Mouse (Mus musculus): Measurements from ENCODE around the gene Cryzl1.

Cryzl1 gene

DNA sequence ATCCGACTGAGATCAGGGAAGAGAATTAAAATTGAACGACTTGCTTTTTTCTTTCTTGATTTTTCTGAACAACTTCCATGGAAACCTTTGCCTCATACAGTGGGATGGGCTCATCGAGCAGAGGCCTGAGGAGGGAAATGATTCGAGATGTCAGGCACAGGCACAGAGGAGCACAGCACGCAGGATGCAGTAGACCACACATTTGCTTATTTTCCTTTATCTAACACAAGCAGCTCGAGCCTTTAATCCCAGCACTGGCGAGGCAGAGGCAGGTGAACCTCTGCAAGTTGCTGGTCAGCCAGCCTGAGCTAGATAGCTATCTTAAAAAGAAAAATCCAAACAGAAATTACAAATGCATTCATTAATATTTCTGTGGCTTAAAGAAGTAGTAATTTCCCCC lies 39.0 kb downstream of the Cryzl1 start:
- in situ Hi-C loops (cut with MboI, MseI): loop anchor here in 1 of 2 experiments (10.0 kb wide), 1 partner anchor 1425 kb away; no protein-coding TSS in a partner anchor

DNA sequence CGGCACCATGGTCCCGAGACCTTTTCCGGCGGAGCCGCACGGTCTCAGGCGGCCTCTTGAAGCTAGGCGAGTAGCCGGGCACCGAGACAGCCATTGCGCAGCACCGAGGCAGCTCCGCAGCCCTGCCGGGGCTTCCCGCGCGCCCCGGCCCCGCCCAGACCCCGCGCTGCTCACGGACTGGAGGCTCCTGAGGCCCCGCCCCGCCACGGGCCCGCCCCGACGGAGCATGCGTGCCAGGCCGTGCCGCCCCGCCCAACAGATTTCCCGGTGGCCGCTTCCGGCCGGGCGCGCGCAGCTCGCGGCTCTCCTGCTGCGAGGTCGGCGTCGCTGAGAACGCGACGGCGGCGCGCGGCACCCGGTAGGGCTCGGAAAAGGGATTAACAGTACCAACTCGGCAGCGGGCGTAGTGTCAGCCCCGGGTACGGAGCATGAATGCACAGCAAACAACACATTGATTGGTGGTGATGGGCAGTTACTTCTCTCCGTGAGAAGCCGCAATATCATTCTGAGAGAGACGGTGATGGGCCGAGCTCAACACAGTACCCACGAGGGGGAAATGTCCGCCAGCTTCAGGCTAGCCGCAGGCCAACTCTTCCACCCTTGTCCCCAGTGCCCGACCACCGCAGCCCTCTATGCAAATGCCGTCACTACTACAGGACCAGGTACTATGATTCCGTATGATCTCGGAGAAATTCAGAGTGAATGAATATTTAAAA lies 40.0 kb downstream of the Cryzl1 start, which contains the start of gene Donson:
Gene Donson (minus strand): TSS at position 152 of the 716 bp plus-strand sequence.
- in situ Hi-C loops (cut with MboI, MseI): loop anchor here in 1 of 2 experiments (10.0 kb wide), 1 partner anchor 1424 kb away; no protein-coding TSS in a partner anchor

DNA sequence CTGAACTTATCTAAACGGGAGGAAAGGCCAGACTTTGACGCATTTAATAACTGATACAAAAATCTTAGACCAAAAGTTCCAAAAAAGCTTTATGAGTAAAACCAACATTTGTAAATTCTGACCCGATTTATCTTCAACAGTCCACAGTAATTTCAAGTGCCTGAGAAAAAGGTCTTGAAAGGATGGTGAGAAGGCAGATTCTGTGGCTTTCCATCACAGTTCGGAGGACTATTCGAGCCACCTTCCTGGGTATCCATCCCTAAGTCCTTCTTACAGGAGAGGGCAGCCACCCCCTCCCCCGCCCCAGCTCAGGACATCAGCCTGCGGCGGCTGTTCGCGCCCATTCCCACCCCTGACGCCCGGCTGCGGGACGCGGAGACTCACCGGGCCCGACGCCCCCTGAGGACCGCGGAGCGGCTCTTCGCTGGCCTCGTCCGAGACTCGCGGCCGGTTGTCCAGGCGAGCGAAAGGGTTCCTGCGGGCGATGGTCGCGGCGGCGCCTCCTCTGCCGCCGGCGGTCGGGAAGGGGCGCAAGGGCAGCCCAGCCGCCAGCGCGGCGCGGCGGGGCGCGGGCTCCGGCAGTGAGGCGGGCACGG lies 40.7 kb downstream of the Cryzl1 start:
- in situ Hi-C loops (cut with MboI, MseI): loop anchor here in 1 of 2 experiments (10.0 kb wide), 1 partner anchor 1423 kb away; no protein-coding TSS in a partner anchor

DNA sequence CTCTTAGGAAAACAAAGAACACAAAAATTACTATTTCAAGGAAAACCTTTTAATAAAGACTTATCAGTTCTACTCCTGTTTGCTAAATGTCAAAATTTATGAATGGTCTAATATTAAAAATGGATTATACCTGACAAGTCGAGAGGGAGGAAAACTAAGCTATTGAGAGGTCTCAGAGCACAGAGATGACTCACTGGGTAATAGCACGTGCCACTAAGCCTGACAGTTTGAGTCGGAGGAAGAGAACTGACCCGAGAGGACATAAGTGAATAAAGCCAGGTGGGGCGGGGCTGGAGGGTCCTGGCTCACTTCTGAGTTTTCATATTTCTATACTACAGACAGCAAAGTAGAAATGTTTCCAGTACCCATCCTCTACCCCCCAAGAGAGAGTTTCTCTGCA lies 42.4 kb downstream of the Cryzl1 start:
- in situ Hi-C loops (cut with MboI, MseI): loop anchor here in 1 of 2 experiments (10.0 kb wide), 1 partner anchor 1422 kb away; no protein-coding TSS in a partner anchor

DNA sequence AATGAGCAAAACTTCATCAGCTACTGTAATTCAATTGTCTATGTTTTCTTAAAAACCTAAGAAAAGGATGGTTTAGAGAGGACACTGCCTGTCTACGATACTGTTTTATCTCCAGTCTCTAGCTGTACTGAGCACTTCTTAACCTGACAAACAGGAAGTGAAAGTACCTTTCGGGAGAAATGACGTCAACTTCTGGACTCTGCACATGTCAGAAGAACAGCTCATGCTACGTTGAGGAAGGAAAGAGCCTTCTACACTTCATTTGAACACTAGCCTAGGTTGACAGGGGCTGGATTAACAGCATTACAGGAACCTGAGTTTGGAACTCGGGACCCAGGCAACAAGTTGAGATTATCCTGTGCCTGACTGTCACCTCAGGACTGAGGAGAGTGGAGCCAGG lies 43.2 kb downstream of the Cryzl1 start:
- in situ Hi-C loops (cut with MboI, MseI): loop anchor here in 1 of 2 experiments (10.0 kb wide), 1 partner anchor 1421 kb away; no protein-coding TSS in a partner anchor

DNA sequence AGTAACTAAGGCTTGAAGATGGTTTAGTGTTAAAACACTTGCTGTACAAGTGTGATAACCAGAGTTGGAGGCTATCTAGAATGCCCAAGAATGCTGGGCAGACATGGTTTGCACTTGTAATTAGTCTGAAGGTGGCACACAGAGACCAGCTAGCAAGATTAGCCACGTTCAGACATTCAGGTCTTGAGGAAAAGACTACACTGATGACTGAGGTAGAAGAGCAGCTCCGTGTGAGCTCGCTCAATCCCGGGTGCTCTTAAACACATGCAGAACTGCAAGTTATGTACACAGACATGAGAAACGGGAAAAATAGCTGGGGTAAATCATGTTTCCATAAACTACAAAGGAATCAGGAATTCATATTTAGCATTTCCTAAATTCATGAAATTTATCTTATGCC lies 48.1 kb downstream of the Cryzl1 start:
- in situ Hi-C loops (cut with MboI, MseI): loop anchor here in 1 of 2 experiments (10.0 kb wide), 1 partner anchor 1416 kb away; no protein-coding TSS in a partner anchor

DNA sequence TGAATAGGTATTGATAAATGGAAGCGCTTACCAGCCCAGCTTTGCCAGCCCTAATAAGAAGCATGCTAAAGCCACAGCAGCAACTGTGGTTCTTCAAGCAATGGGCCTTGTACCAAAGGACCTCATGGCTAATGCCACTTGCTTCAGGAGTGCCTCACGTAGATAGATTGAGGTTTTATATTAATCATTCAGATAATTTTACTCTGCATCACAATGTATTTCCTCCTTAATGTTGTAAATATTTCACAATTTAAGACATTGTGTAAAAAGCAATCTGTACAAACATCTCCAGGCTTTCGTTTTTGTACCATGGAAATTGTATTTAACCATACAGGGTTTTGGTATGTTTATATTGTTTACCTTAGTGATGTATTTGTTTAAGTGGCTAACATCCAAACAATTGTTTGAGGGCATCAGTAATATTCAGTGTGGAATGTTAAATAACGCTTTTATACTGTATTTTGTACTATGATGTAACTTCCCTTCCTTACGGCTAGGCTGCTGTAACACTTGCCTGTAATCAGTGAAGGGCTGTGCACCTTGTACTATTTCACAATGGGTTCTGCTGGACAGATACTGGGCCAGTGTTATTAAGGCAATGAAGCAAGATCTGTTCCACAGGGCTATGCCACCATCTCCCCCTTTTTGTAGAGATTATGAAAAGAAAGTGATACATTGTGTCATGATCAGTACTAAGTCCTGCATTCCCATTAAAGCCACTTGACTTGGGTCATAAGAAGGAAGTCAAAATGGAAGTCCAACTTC lies 50.4 kb downstream of the Cryzl1 start:
- in situ Hi-C loops (cut with MboI, MseI): no loop called here

DNA sequence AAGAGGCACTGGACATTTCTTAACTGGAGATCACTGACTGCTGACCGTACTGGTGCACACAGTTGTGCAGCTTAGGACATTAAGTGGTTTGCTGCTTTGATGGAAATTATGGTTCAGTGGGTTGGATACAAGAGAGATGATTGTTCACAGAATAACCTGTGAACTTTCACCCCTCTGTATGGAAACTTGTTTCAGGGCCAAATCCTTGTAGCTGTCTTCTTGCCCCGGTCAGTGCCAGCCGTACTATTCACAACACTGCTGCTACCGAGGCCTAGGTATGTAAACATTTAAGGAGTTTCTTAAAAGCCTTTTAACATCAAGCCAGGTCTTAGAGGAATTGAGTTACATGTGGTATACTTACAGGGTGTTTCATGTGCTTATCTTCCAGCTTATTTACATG lies 54.3 kb downstream of the Cryzl1 start:
- in situ Hi-C loops (cut with MboI, MseI): loop anchor here (5.0 to 25.0 kb wide), 3 partner anchors 37 to 1138 kb away; no protein-coding TSS in a partner anchor

DNA sequence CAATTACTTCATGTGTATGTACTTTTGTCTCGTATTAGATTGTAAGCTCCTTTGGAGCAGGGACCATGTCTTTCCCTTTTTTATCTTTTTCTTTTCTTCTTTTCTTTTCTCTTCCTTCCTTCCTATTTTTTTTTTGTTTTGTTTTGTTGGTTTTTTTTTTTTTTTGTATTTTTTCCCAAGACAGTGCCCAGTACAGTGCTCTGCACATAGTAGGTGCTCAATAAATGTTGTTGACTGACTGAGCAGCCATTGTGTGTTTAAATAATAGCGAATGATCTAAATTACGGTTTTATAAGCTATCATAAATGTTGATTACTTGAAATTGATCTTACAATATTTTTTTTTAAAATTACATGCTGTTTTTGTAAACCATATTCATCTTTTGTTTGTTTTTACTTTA lies 65.0 kb downstream of the Cryzl1 start:
- in situ Hi-C loops (cut with MboI, MseI): loop anchor here in 1 of 2 experiments (10.0 to 25.0 kb wide), 2 partner anchors 149 to 1149 kb away; no protein-coding TSS in a partner anchor

DNA sequence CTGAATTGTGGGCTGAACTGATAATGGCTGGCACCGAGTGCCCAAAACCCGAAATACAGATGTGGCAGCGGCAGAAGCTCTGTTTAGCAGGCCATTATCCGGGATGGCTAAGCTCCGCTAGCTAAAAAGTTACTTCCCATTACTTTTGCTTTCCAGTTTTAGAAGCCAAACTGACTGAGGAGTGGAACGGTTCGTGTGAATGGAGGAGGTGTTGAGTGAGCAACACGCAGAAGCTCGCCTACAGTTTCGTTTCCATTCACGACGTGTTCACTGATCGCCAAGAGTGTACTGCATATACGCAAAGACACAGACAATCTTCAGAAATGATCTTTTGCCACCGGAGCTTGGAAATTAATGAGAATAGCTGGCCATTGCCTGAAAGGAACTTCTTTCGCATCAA lies 66.4 kb downstream of the Cryzl1 start:
- in situ Hi-C loops (cut with MboI, MseI): loop anchor here in 1 of 2 experiments (10.0 to 25.0 kb wide), 2 partner anchors 148 to 1150 kb away; no protein-coding TSS in a partner anchor

DNA sequence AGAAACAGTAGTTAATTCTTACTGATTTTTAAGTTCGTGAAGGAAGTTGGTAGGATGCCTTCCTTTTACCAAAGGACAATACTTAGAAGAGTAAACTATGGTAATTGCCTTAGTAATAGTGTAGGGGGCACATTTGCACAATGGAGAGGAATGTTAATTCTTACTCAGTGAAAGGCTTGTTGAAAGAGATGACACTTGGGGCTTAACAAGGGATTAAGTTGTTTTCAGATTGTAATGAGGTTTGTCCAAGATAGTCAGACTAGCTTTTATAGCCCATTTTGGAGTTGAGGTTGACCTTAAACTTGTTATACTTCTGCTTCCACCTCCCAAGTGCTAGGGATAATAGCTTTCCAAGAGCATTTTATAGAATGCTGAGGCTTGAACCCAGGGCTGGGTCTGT lies 67.4 kb downstream of the Cryzl1 start:
- in situ Hi-C loops (cut with MboI, MseI): loop anchor here in 1 of 2 experiments (10.0 to 25.0 kb wide), 2 partner anchors 147 to 1151 kb away; no protein-coding TSS in a partner anchor

DNA sequence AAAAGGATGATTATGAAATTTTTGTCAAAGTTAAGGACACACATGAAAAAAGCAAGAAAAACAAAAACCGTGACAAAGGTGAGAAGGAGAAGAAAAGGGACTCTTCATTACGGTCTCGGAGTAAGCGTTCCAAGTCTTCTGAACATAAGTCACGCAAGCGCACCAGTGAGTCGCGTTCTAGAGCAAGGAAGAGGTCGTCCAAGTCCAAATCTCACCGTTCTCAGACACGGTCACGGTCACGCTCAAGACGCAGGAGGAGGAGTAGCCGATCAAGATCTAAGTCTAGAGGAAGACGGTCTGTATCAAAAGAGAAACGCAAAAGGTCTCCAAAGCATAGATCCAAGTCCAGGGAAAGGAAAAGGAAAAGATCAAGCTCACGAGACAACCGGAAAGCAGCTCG lies 69.0 kb downstream of the Cryzl1 start:
- in situ Hi-C loops (cut with MboI, MseI): loop anchor here in 1 of 2 experiments (10.0 to 25.0 kb wide), 3 partner anchors 145 to 1153 kb away; partner anchors contain the start of gene Paxbp1

DNA sequence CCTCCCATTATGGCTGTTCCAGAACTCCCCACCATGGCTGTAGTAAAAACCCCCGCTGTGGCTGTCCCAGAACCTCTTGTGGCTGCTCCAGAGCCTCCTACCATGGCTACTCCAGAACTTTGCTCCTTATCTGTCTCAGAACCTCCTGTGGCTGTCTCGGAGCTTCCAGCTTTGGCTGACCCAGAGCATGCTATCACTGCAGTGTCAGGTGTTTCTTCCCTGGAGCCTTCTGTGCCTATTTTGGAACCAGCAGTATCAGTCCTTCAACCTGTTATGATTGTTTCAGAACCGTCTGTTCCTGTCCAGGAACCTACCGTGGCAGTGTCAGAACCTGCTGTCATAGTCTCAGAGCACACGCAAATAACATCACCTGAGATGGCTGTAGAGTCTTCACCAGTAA lies 70.3 kb downstream of the Cryzl1 start:
- in situ Hi-C loops (cut with MboI, MseI): loop anchor here in 1 of 2 experiments (10.0 to 25.0 kb wide), 2 partner anchors 614 to 1154 kb away; partner anchors contain the start of gene Paxbp1

DNA sequence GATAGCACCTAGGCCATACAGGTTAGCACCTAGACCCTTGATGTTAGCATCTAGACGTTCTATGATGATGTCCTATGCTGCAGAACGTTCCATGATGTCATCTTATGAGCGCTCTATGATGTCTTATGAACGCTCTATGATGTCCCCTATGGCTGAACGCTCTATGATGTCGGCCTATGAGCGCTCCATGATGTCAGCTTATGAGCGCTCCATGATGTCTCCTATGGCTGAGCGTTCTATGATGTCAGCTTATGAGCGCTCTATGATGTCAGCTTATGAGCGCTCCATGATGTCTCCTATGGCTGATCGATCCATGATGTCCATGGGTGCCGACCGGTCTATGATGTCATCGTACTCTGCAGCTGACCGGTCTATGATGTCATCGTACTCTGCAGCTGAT lies 71.5 kb downstream of the Cryzl1 start:
- in situ Hi-C loops (cut with MboI, MseI): loop anchor here in 1 of 2 experiments (10.0 to 25.0 kb wide), 2 partner anchors 612 to 1155 kb away; partner anchors contain the start of gene Paxbp1

DNA sequence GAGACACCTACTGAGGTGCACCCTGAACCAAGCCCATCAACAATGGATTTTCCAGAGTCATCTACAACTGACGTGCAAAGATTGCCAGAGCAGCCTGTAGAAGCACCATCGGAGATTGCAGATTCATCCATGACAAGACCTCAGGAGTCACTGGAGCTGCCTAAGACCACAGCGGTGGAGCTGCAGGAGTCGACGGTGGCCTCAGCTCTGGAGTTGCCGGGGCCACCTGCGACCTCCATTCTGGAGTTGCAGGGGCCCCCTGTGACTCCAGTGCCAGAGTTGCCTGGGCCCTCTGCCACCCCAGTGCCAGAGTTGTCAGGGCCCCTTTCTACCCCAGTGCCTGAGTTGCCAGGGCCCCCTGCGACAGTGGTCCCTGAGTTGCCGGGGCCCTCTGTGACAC lies 73.5 kb downstream of the Cryzl1 start:
- in situ Hi-C loops (cut with MboI, MseI): loop anchor here in 1 of 2 experiments (10.0 to 25.0 kb wide), 2 partner anchors 610 to 1157 kb away; partner anchors contain the start of gene Paxbp1

DNA sequence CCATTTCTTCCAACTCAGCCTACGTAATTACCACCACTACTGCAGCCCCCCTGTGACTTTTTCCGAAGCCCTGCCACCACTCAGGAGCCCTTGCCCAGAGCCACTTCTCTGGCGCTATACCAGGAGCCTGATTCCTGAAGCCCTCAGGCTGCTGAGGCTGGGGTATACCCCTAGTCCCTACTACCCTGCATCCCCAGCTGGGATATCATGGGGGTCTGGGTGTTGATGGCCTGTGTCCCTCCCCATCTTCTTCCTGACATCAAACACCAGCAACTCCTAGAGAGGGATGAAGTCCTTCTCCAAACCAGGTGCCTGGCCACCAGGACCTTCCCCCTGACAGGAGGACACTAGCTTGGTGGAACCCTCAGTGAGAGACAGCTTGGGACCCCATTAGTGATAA lies 76.6 kb downstream of the Cryzl1 start:
- in situ Hi-C loops (cut with MboI, MseI): loop anchor here in 1 of 2 experiments (10.0 to 25.0 kb wide), 2 partner anchors 607 to 1160 kb away; partner anchors contain the start of gene Paxbp1

DNA sequence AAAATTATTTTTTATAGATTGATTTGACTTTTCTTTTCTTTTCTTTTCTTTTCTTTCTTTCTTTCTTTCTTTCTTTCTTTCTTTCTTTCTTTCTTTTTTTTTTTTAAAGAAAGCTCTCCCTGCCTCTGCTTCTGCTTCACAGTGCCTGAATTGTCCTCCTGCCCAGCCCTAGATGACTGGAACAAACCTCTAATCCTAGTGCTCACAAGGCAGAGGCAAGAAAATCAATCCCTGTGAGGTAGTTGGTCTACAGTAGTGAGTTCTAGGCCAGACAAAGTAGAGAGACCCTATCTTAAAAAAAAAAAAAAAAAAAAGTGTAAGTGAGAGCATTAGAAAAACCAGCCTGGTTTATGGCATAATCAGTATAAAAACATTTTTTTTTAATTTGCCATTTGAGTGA lies 79.0 kb downstream of the Cryzl1 start:
- in situ Hi-C loops (cut with MboI, MseI): loop anchor here (10.0 to 25.0 kb wide), 3 partner anchors 605 to 1412 kb away; partner anchors contain the start of gene Paxbp1 (in 1 of the 2)

DNA sequence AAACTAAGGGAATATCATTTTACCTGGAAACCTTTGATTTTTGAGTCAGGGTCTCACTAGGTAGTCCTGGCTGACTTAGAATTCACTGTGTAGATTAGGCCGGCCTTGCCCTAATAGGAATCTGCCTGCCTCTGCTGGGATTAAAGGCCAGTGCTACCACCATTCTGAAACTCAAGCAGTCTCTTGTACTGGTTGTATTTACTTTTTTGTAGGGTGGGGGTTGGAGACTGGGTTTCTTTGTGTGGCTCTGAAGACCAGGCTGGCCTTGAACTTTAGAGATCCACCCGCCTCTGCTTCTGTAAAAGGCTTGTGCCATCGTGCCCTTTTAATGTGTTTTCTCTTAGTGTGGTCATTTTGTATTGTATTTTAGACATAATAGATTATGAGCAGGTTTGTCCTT lies 79.5 kb downstream of the Cryzl1 start:
- in situ Hi-C loops (cut with MboI, MseI): loop anchor here in 1 of 2 experiments (25.0 kb wide), 1 partner anchor 1412 kb away; no protein-coding TSS in a partner anchor

DNA sequence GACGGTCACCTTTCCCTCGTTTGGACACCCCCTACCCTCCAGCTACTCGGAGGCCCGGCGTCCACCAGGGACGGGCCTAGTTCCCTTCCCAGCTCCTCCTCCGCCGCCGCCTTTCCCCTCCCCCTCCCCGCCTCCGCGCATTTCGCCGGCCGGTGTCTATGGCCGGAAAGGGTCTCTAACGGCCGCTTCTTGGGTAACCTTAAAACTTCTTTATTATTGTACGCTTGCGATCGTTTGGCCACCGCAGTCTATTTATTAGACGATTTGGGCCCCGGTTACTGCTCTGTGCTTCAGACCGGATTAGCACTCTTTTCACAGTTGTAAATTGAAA lies 80.6 kb downstream of the Cryzl1 start:
- in situ Hi-C loops (cut with MboI, MseI): loop anchor here in 1 of 2 experiments (25.0 kb wide), 1 partner anchor 1411 kb away; no protein-coding TSS in a partner anchor

DNA sequence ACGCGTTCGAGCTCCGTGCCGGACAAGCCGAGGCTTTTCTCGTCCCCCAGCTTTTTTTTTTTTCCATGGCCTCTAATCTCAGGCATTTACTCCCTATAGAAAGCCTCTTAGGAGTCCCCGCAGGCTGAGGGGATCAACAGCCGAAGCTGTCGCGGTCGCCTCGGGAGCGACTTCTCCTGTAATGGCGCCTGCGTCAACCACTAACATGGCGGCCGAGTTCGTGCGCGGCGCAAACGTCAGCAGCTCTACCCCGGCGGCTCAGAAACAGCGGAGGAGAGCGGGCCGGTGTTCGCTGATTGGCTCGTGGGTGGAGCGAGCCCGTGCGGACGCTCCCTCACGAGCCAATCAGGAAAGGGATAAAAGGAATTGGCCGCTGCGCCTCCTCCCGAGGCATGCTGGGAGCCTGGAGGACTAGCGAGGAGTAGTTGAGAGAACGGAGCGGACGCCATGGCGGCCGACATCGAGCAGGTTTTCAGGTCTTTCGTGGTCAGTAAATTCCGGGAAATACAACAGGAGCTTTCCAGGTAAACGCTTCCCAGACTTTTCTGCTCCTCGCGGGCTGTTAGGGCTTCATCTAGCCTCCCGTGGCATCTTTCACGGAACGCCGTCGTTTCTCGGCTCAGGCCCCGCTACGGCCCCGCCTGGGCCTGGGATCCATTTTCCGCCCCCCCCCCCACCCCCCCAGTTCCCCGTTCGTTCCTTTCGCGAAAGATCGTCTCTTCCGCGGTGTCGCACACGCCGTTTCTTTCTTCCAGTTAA lies 81.1 kb downstream of the Cryzl1 start, which contains the start of gene Son:
Gene Son (plus strand): TSS at position 46 of the 759 bp plus-strand sequence.
- in situ Hi-C loops (cut with MboI, MseI): loop anchor here in 1 of 2 experiments (25.0 kb wide), 1 partner anchor 1410 kb away; no protein-coding TSS in a partner anchor

All from T-helper 17 cell (primary cell).